Mouse (Mus musculus) stomach, postnatal 0 days (tissue): Measurements from ENCODE around the gene Osbpl6.

Experiments used
- CTCF ChIP-seq: IDR thresholded peaks from 2 replicates; pipeline ENCODE4 v1.5.1; 2016; ENCODE audit warnings: antibody characterized with exemption, low read depth, mild to moderate bottlenecking, moderate library complexity
- EP300 ChIP-seq: optimal IDR thresholded peaks from 2 replicates; pipeline ENCODE3; 2016; ENCODE audit warnings: antibody characterized with exemption

- TF ChIP-seq CTCF, result no peak
- no peak for TF ChIP-seq EP300
Measured at GRCm38 (mm10) chr2:76590221-76590620, 183.9 kb downstream of the Osbpl6 start.
